Mouse (Mus musculus) liver, adult 2 months (tissue): ENCODE measurements around the gene 1810037I17Rik. TPM values are rescaled to one million over a fixed set of nuclear protein-coding genes. Genes with fewer than 3 reads are reported as not detected.

Experiments
- DNase-seq: peaks from one replicate; pipeline ENCODE4 v3.0.0-alpha.2; 2011; ENCODE audit warnings: low read depth, low spot score; ENCODE audit errors: extremely low read depth
- H3K27ac ChIP-seq: fragments of 200-500 bp; replicated peaks from 2 replicates; pipeline ENCODE4 v1.5.1; 2012; ENCODE audit warnings: low read depth, mild to moderate bottlenecking, control low read depth, inconsistent platforms, low read length; ENCODE audit not compliant: insufficient read depth
- H3K27me3 ChIP-seq: fragments of 200-500 bp; 2 replicates; pipeline ENCODE4 v1.6.1; 2012; ENCODE audit warnings: mild to moderate bottlenecking, moderate library complexity, low read length, inconsistent platforms; ENCODE audit not compliant: control insufficient read depth, insufficient read depth
- H3K36me3 ChIP-seq: fragments of 200-500 bp; 2 replicates; pipeline ENCODE4 v1.6.1; 2012; ENCODE audit warnings: low read length, inconsistent platforms; ENCODE audit not compliant: control insufficient read depth, insufficient read depth
- H3K4me1 ChIP-seq: fragments of 200-500 bp; 2 replicates; pipeline ENCODE4 v1.6.1; 2011; ENCODE audit warnings: low read length; ENCODE audit not compliant: control insufficient read depth, insufficient read depth
- H3K4me3 ChIP-seq: fragments of 200-500 bp; 2 replicates; pipeline ENCODE4 v1.5.1; 2011; ENCODE audit warnings: low read depth, mild to moderate bottlenecking, control low read depth, low read length, moderate library complexity; ENCODE audit not compliant: insufficient read depth
- H3K79me2 ChIP-seq: fragments of 200-500 bp; 2 replicates; pipeline ENCODE4 v1.6.1; 2012; ENCODE audit warnings: inconsistent platforms, mild to moderate bottlenecking, low read length, moderate library complexity; ENCODE audit not compliant: control insufficient read depth, insufficient read depth
- H3K9ac ChIP-seq: fragments of 200-500 bp; 2 replicates; pipeline ENCODE4 v1.6.1; 2012; ENCODE audit warnings: low read depth, mild to moderate bottlenecking, control low read depth, inconsistent platforms, low read length
- CTCF ChIP-seq: fragments of 200-500 bp; IDR thresholded peaks from 2 replicates; pipeline ENCODE4 v1.5.1; 2011; ENCODE audit warnings: low read depth, low read length, control low read depth
- POLR2A ChIP-seq: fragments of 200-500 bp; IDR thresholded peaks from 2 replicates; pipeline ENCODE4 v1.6.1; 2011; ENCODE audit warnings: low read length, control low read depth; ENCODE audit not compliant: insufficient read depth; ENCODE audit errors: extremely low read depth
- whole genome bisulfite sequencing: fragments of 180-500 bp; shearing (Covaris S2); methylation state at CpG from one replicate; pipeline ENCODE4 v1.1.7; 2018; 5-methylcytosine and 5-hydroxymethylcytosine counted together
- polyA plus RNA-seq: library from polyadenylated mRNA; depleted of rRNA; stranded (reverse); fragments of >200 nt; gene quantifications from 2 replicates; pipeline ENCODE4 v1.2.3, GENCODE M21; 2012
- total RNA-seq: library from RNA; depleted of rRNA; stranded (reverse); fragments of >200 nt; gene quantifications from 2 replicates; pipeline ENCODE4 v1.2.3, GENCODE M21; 2014

The 1810037I17Rik gene
- total and polyA plus RNA-seq, 2 experiments, result 11.3 to 22.8 TPM

DNA sequence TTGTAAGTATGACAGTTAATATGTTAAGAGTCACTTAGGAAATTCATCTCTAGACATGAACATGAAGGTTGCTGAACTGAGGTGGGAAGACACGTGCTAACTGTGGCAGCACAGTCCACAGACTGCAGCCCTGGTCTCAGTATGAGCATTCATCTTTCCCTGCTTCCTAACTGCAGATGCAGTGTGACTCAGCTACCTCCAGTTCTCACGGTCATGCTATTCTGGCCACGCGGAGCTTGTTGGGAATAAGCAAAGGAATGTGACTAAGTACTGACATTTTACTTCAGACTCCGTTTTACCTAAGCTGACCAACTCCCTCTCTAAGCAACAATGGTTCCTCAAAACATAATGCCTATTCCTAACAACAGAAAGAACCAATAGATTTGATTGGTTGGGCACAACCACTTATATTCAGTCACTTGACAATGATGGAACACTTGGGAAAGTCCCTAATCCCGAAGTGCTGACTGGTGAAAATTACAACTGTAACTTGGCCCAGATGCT, 19.4 kb downstream of the 1810037I17Rik start:
- no peak overlapping the region for H3K9ac ChIP-seq
- no peak for DNase-seq
- TF ChIP-seq POLR2A (no peak), CTCF (no peak)
- no peaks in the 10 kb centered on the region for H3K79me2 ChIP-seq
- peaks cover 14% of the 10 kb centered on the region for H3K36me3 ChIP-seq
- WGBS, result 89% methylated on average over 6 of the region's 6 CpGs
- no peak overlapping the region for H3K4me3 ChIP-seq
- H3K4me1 ChIP-seq, result no peaks in the 10 kb centered on the region
- H3K27me3 ChIP-seq, result no peaks in the 10 kb centered on the region
- H3K27ac ChIP-seq, result no peak overlapping the region

GRCm38 (mm10) chr3:122950129-122950528, 26.1 kb downstream of the 1810037I17Rik start:
- H3K27ac ChIP-seq, result no peak overlapping the region
- 97% methylated on average over 2 of the region's 2 CpGs for WGBS

DNA sequence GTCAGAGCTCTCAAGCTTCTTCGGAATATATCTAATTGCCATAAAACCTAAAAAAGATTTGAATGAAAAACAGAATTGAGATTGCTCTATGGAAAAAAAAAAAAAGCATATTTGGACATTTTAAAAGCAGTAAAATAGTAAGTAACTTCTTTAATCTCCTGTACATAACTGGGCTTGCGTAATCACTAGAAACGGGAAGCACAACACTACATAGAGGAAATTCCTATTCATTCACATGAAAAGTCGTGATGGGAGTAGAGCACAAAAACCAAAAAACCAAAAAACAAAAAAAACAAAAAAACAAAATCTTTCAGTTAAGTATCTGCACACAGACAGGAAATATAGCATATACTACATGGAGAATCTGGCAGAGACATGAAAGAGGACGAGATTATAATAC, 40.3 kb downstream of the 1810037I17Rik start:
- H3K4me3 ChIP-seq, result no peak overlapping the region
- no peak for DNase-seq
- H3K4me1 ChIP-seq, result no peaks in the 10 kb centered on the region
- H3K9ac ChIP-seq, result no peak overlapping the region
- H3K79me2 ChIP-seq, result no peaks in the 10 kb centered on the region; the same call in 1 of the 2 replicates
- peaks cover 38% of the 10 kb centered on the region for H3K36me3 ChIP-seq
- no peak overlapping the region for H3K27ac ChIP-seq
- WGBS, result 67% methylated on average over 5 of the region's 5 CpGs
- H3K27me3 ChIP-seq, result no peaks in the 10 kb centered on the region
- TF ChIP-seq CTCF (no peak), POLR2A (no peak)

More at GRCm38 (mm10) chr3:122950129-122950528, 26.1 kb downstream of the 1810037I17Rik start:
- no peak for TF ChIP-seq POLR2A
- TF ChIP-seq CTCF, result no peak
- DNase-seq, result no peak
- H3K79me2 ChIP-seq, result no peaks in the 10 kb centered on the region
- H3K9ac ChIP-seq, result no peak overlapping the region
- H3K27me3 ChIP-seq, result no peaks in the 10 kb centered on the region
- no peak overlapping the region for H3K4me3 ChIP-seq
- peaks cover 33% of the 10 kb centered on the region for H3K36me3 ChIP-seq
- H3K4me1 ChIP-seq, result no peaks in the 10 kb centered on the region

- no peak for DNase-seq
- no peaks in the 10 kb centered on the region for H3K27me3 ChIP-seq
- no peak for TF ChIP-seq CTCF
- TF ChIP-seq POLR2A, result no peak
- H3K27ac ChIP-seq, result no peak overlapping the region
- no peaks in the 10 kb centered on the region for H3K4me1 ChIP-seq
- H3K4me3 ChIP-seq, result no peak overlapping the region
- H3K9ac ChIP-seq, result no peak overlapping the region
- WGBS, result 91% methylated on average over 9 of the region's 9 CpGs
- H3K79me2 ChIP-seq, result peaks cover 6% of the 10 kb centered on the region; the same call in 1 of the 2 replicates
- H3K36me3 ChIP-seq, result peaks cover 16% of the 10 kb centered on the region
Observed at GRCm38 (mm10) chr3:122968391-122968790, 44.4 kb downstream of the 1810037I17Rik start.

DNA sequence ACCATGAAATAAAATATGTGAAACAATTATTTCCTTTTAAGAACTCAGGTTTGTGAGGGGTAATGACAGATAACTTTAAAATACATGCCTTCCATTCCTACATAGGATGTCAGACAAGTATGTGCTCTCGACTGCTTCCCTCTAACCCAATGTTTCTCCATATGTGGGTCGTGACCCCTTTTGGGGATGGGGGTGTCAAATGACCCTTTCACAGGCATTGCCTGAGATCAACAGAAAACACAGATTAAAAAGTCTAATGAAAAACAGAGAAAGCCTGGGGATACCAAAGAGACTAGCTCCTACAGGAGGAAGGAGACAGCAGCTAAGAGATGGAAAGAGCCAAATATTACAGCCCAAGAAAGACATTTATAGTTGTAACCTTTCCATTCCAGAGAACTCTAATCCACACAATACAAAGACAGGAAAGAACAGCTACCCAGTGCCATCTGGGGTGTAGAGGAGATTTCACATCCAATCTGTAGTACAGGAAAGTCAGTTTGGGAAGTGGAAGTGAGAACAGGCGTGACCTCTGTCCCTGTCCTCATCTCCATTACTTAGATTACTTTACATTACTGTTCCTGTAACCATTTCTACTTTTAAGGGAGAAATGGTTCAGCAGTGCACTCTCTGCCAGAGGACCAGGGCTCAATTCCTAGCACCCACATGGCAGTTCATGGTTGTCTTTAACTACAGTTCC, 48.3 kb downstream of the 1810037I17Rik start:
- Histone ChIP-seq H3K36me3 (peaks cover 12% of the 10 kb centered on the region), H3K79me2 (peaks cover 17% of the 10 kb centered on the region; the same call in 1 of the 2 replicates), H3K27me3 (no peaks in the 10 kb centered on the region), H3K4me1 (peaks cover 1% of the 10 kb centered on the region; the same call in 1 of the 2 replicates), H3K9ac (no peak overlapping the region), H3K4me3 (no peak overlapping the region), H3K27ac (no peak overlapping the region)
- TF ChIP-seq POLR2A, result no peak
- no peak for TF ChIP-seq CTCF
- WGBS, result 89% methylated on average over 3 of the region's 3 CpGs
- DNase-seq, result no peak

- Histone ChIP-seq H3K36me3 (peaks cover 7% of the 10 kb centered on the region; the same call in 1 of the 2 replicates), H3K9ac (no peak overlapping the region), H3K79me2 (peaks cover 24% of the 10 kb centered on the region; the same call in 1 of the 2 replicates), H3K27ac (no peak overlapping the region), H3K4me1 (peaks cover 1% of the 10 kb centered on the region; the same call in 1 of the 2 replicates), H3K27me3 (no peaks in the 10 kb centered on the region), H3K4me3 (no peak overlapping the region)
- 91% methylated on average over 3 of the region's 3 CpGs for WGBS
- DNase-seq, result no peak
- TF ChIP-seq POLR2A, result no peak
- no peak for TF ChIP-seq CTCF
Observed at GRCm38 (mm10) chr3:122974833-122975232, 50.8 kb downstream of the 1810037I17Rik start.
